Mouse (Mus musculus) ES-E14 (cell line): Measurements from ENCODE around the gene Sgsm3.

Source experiments
- CHD2 ChIP-seq: IDR thresholded peaks from 2 replicates; pipeline ENCODE4 v1.6.1; 2014; ENCODE audit warnings: mild to moderate bottlenecking, low read depth, low read length, inconsistent platforms
- MAFK ChIP-seq: IDR thresholded peaks from 2 replicates; pipeline ENCODE4 v1.6.1; 2014; ENCODE audit warnings: mild to moderate bottlenecking, low read depth, low read length, inconsistent platforms; ENCODE audit not compliant: insufficient read depth

DNA sequence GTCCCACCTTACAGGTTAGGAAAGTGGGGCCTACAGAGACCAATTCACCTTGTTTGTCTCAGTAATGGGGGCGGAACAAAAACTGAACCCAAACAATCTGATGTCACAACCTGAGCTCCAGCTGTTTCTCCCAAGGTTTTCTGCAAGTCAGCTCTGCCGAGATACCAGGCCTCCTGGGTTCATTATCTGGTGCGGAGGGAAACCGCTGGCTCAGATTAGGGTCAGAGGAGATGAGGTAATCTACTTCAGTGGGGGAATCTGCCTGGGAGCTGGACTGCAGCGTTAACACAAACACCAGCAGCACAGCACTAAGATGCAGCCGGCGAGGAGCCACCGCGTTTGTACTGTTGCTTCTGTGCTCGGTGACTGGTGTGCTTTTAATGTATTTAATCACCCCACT, 69.9 kb downstream of the Sgsm3 start:
- TF ChIP-seq CHD2 (no peak), MAFK (no peak)
